Mouse (Mus musculus): ENCODE measurements around the gene Etv5. TPM values are rescaled to one million over a fixed set of nuclear protein-coding genes. Genes with fewer than 3 reads are reported as not detected.
A peak's percentile ranks its signal among the peaks of the same experiment; 100 is the strongest.

The Etv5 gene
- total RNA-seq, 2 experiments from 2014 or later, result 24.8 to 28.4 TPM

DNA sequence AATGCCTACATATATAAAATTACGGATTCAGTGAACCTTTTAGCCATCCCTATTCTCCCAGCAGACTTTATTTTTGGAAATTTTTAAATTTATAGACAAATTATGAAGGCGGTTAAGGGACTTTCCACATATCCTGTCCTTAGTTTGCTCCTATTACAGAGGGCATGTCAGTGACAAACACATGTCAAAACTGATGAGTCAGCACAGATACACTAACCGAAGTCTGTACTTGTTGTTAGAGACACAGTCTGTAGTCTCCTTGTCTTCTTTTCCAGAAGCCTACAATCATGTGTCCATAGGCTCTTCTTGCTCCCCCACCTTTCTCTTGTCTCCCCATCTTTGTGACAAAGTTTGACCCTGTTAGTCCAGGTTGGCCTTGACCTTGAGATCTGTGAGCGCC, 88.3 kb downstream of the Etv5 start:
- intact Hi-C loops (cut with DNase I), result no loop called here

DNA sequence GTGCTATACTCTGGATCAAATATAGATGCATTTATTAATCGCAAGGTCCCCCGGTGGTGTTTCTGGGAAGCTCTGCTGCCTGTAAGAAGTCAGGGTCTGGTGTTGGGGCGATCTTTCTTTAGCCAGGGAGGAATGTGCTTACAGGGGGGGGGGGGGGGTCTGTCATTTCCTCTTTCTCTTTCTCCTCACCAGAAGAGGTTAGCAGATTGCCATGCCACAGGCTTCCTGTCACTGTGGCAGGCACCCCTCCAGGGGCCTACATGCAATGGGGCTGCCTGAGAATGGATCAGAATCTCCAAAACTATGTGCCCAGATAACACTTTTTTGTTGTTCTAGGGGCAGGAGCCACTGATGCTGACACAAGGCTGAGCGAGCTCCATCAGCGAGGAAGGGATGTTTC, 89.7 kb downstream of the Etv5 start:
- no peak for DNase-seq
- intact Hi-C loops (cut with DNase I), result no loop called here

More for the DNA sequence above, 88.3 kb downstream of the Etv5 start:
- no peak for DNase-seq

- intact Hi-C loops (cut with DNase I), result no loop called here
- DNase-seq, result no peak
Observed at GRCm38 (mm10) chr16:22348478-22349270, 90.8 kb downstream of the Etv5 start.

GRCm38 (mm10) chr16:22348014-22348413, 91.5 kb downstream of the Etv5 start:
- intact Hi-C loops (cut with DNase I), result no loop called here
- no peak for DNase-seq

DNA sequence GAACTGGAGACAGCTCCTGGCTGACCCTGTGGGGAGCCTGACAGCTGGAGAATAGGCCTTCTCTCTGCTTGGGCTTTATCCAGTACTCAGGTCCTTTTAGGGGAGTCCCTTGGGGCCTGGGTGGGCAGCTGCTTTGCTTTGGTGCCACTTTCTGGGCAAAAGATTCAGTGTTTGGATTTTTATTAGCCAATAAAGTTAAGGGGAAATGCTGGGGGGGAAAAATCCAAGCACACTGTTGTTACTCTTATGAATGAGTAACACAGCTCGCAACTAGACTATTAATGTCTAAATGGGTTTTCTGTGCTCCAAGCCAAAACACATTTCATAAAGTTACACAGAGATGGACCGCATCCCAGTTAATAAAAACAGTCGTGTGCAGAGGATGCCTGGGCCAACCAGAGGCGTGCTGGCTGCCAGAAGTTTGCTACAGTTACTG, 98.3 kb downstream of the Etv5 start:
- DNase-seq, result peak; percentile 83

DNA sequence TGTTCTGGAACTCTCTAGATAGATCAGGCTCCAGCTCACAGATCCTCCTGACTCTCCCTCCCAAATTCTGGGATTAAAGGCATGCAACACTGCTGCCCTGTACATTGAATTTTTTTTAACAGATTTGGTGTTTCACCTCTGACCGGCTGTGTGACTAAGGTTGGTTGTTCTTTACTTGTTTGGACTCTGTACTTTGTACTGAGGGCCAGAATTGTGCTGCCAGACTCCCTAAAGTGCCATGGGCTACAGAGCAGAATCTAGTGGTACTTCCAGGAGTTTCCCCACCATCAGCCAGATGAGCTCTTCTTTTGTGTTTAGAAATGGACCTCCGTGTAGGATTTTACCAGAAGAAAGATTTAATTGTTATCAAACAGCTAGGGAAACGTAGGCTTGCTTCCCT, 103.7 kb downstream of the Etv5 start:
- DNase-seq, result no peak
- intact Hi-C loops (cut with DNase I), result loop anchor here (10.0 kb wide), 1 partner anchor 89 kb away; no protein-coding TSS in a partner anchor

More for the DNA sequence above, 98.3 kb downstream of the Etv5 start:
- intact Hi-C loops (cut with DNase I), result no loop called here

Other genes with a start within 250 kb of the Etv5 start
- gene Tra2b, start 173.7 kb downstream of the Etv5 start, total RNA-seq (2021), result 100 to 1,000 TPM; 155 to 159 TPM
- gene Dgkg, start 217.5 kb upstream of the Etv5 start, total RNA-seq (2021), result 10 to 100 TPM; 18.9 to 21.5 TPM